Mouse (Mus musculus) left cerebral cortex, adult 18-20 months (tissue): ENCODE data around the gene Rhpn2. TPM values are rescaled to one million over a fixed set of nuclear protein-coding genes. Genes with fewer than 3 reads are reported as not detected.

ENCODE experiments used
- DNase-seq, 2 experiments: peaks; one replicate each; pipeline ENCODE4 v3.0.0; 2021 to 2022; ENCODE audit warnings: low spot score in 2 of 2, mixed read lengths in 1 of 2
- total RNA-seq, 2 experiments: library from RNA; stranded (reverse); gene quantifications; 2 replicates each; pipeline ENCODE4 v1.2.3; 2021

The Rhpn2 gene
- total RNA-seq, 2 experiments from 2014 or later = 5.3 to 6.2 TPM

- DNase-seq = no peak
Measured at GRCm38 (mm10) chr7:35344785-35345330, 10.9 kb downstream of the Rhpn2 start.

GRCm38 (mm10) chr7:35347918-35348700, 14.1 kb downstream of the Rhpn2 start:
- no peak for DNase-seq

GRCm38 (mm10) chr7:35349022-35349421, 15.1 kb downstream of the Rhpn2 start:
- DNase-seq = no peak

- DNase-seq = no peak
Measured at GRCm38 (mm10) chr7:35349886-35350684, 16.1 kb downstream of the Rhpn2 start.

GRCm38 (mm10) chr7:35351155-35351554, 17.2 kb downstream of the Rhpn2 start:
- DNase-seq = no peak

- no peak for DNase-seq
Measured at GRCm38 (mm10) chr7:35353306-35353705, 19.3 kb downstream of the Rhpn2 start.

GRCm38 (mm10) chr7:35355303-35355872, 21.4 kb downstream of the Rhpn2 start:
- no peak for DNase-seq

- no peak for DNase-seq
Measured at GRCm38 (mm10) chr7:35357621-35358020, 23.7 kb downstream of the Rhpn2 start.

GRCm38 (mm10) chr7:35362253-35362652, 28.3 kb downstream of the Rhpn2 start:
- no peak for DNase-seq

GRCm38 (mm10) chr7:35362868-35363267, 28.9 kb downstream of the Rhpn2 start:
- no peak for DNase-seq

- DNase-seq = no peak
Measured at GRCm38 (mm10) chr7:35365161-35365910, 31.4 kb downstream of the Rhpn2 start.

- no peak for DNase-seq
Measured at GRCm38 (mm10) chr7:35371096-35371495, 37.1 kb downstream of the Rhpn2 start.

- no peak for DNase-seq
Measured at GRCm38 (mm10) chr7:35372483-35373017, 38.6 kb downstream of the Rhpn2 start.

GRCm38 (mm10) chr7:35373146-35373989, 39.4 kb downstream of the Rhpn2 start:
- no peak for DNase-seq

- no peak for DNase-seq
Measured at GRCm38 (mm10) chr7:35374265-35374664, 40.3 kb downstream of the Rhpn2 start.

- no peak for DNase-seq
Measured at GRCm38 (mm10) chr7:35376623-35377022, 42.7 kb downstream of the Rhpn2 start.

GRCm38 (mm10) chr7:35379492-35380119, 45.6 kb downstream of the Rhpn2 start:
- DNase-seq = no peak

GRCm38 (mm10) chr7:35380351-35380750, 46.4 kb downstream of the Rhpn2 start:
- DNase-seq = no peak

GRCm38 (mm10) chr7:35381861-35382260, 47.9 kb downstream of the Rhpn2 start:
- DNase-seq = no peak
